Mouse (Mus musculus): ENCODE results near the gene Pdzd3.
"Not testable (repeated sequence)": the region's sequence is repeated elsewhere in the genome, so short reads cannot be mapped to it uniquely, and the experiment has no call there.

Pdzd3 gene

DNA sequence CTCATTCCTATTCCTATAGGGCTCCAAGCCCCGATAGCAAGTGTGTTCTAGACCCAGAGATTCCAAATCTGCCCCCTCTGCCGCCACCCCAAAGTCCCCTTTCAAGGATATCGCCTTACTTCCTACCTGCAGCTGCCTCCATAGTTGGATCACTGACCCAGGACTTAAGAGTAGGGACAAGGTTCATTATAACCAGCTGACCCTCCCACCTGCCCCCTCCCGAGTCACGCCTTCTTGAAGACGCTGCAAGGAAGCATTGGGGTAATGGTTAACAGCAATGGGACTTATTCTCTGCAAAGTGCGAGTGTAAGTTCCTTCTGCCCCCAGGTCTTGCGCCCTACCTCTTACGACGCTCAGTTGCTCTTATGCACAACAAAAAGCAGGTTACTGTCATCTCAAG is at the start of gene Pdzd3:
Pdzd3 (minus strand) TSS at position 158 of the 400 bp plus-strand sequence.
- no peak for DNase-seq (ENCODE audit: low read depth, low spot score)

DNA sequence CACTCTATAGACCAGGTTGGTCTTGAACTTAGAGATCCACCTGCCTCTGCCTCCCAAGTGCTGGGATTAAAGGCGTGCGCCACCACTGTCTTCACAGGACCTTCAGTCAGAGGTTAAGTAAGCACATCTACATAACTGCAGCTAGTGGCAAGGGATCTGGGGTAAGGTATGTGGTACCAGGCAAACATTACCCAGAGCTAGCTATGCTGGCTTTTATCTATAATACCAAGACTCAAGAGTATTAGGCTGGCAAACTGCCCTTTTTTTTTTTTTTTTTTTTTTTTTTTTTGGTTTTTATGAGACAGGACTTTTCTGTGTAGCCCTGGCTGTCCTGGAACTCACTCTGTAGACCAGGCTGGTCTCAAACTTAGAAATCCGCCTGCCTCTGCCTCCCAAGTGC is 48.7 kb upstream of the Pdzd3 start:
- not testable (repeated sequence) for DNase-seq (ENCODE audit: low read depth, low spot score)

DNA sequence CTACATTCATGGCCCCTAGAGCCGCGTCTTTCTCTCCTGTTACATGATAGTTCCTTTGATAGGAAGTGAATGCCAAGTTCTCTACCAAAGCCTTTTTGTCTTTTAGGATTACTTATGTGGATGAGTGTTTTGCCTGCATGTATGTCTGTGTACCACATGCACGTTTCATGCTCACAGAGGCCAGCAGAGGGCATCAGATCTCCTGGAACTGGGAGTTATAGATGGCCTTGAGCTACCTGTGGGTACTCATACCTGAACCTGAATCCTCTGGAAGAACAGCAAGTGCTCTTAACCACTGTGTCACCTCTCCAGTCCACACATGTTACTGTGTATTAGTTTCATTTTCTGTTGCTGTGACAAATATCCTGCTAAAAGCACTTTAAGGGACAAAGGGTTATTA is 41.2 kb upstream of the Pdzd3 start:
- DNase-seq (ENCODE audit: low read depth, low spot score) = peak; percentile 51

DNA sequence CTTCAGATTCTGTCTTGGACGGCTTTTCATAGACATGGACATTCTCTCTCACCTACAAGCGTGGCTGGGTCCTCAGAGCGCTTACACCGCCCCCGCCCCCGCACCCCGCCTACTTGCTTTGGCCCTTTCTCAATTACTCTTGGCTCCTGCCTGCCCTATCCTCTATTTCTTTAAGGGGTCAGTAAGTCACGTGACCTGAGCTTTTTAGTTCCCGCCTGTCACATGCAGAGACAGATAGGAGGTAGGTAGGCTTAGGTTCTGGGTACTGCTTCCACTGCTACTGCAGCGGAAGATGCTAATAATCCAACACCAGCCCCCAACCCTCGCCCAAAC is 37.7 kb upstream of the Pdzd3 start:
- DNase-seq (ENCODE audit: low read depth, low spot score) = peak; percentile 32

DNA sequence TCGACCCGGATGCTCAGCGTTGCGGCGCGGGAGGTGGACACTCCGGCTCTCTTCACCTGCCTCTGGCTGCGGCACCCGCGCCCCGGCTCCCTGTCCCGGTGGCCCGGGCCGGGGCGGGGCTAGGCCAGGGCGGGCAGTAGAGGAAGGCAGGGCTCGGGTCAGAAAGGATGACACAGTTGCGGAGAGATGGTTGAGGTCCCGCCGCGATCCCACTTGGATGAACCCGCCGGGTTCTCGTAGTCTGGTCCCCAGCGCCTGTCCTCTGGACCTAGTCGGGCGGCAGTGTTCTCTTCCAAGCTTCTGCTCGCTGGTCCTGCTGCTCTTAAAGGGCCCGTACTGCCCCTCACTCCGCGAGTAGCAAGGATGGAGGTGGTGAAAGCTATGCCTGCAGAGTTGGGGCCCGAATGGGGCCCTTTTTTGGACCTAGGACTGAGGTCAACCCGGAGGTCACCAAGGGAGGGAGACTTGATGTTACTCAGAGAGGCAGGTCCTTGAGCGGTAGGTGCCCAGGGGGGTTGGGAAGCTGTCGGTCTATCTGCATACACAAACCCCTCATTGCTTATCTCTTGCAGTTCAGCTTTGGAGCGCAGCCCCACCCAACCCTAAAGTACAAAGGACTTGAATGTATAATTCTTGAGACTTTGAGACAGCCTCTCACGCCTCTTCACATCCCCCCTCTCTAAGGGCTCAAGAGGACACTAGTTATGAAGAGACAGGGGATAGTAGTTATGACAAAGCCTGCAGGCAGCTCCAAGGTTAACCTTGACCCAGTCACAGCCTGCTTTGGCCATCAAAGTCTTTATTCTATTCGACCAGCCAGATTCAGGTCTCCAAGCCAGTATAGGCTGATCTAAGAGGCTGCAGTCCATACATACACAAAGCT is 37.0 kb upstream of the Pdzd3 start, which contains the start of gene Abcg4:
Abcg4 (minus strand) TSS at position 540 of the 883 bp plus-strand sequence.
- peak; percentile 58 for DNase-seq (ENCODE audit: low read depth, low spot score)

DNA sequence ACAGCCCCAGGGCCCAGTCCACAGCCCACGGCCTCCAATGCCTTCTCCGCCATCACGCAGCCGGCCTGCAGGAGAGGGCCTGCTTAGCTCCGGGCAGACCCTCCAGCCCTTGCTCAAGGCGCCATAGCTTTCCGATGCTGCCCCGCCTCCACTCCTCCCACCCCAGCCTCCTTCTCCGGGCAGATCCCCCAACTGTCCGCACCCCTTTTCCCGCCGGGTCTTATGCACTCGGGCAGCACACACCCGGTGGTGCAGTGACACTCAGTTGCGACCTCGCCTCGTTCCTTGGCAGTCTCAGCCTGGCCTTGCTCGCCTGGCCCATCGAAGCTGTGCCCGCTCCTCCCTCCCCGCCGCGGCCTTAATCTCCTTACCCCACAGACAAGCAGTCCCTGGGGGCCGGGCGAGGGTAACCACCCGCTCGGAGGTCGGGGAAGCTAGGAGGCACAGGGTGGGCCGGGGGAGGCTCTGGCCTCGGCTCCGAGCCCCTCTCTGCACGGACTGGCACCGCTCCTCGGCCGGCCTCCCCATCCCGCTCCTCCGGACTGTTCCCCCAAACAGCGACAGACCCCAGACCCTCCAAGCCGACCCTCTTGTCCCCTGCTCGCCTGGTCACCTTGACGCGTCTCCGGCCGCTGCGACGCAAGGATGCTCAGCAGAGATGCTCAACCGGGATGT is 36.3 kb upstream of the Pdzd3 start:
- DNase-seq (ENCODE audit: low read depth, low spot score) = peak; percentile 26

DNA sequence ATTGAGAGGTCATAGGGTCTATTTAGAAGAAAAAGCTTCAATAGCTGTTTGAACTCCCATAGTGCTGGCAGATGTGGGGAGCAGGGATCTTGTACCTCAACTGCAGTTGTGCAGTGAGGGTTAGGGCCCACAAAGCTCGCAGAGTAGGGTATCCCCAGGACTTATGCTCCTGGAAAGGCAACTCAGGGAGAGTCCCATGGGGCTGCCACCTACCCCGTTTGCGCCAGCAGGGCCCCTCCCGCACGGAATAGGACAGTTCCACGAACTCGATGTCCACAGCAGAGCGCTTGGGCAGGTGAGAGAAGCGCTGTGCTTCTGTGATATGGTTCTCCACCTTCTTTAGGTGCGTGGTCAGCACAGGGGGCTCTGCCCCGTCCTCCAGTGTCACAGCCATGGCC is 35.7 kb upstream of the Pdzd3 start:
- DNase-seq (ENCODE audit: low read depth, low spot score) = peak; percentile 40

DNA sequence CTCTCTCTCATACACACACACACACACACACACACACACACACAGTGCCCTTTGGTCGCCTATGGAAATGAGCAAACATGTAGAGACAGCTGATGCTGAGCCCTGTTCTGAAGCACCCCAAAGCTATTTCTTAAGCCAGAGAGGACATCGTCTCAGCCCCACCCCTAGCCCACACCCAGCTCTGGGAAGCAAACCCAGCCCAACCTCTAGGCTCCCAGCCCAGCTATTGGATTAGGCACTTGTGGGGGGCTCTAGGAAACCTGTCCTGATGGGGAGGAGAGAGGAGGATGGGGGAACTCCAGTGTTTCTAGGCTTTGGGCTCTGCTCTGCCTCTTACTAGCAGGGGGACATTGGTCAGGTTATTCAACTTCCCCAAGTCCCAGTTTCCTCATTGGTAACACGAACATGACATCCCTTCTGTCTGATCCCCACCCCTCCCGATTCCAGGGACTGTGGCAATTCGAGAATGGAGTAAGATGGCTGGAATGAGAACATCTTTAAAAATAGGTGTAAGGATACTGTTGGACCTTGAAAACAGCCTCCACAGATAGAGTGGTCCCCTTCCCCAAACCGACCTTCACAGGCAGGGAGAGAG is 35.1 kb upstream of the Pdzd3 start:
- peak; percentile 55 for DNase-seq (ENCODE audit: low read depth, low spot score)

DNA sequence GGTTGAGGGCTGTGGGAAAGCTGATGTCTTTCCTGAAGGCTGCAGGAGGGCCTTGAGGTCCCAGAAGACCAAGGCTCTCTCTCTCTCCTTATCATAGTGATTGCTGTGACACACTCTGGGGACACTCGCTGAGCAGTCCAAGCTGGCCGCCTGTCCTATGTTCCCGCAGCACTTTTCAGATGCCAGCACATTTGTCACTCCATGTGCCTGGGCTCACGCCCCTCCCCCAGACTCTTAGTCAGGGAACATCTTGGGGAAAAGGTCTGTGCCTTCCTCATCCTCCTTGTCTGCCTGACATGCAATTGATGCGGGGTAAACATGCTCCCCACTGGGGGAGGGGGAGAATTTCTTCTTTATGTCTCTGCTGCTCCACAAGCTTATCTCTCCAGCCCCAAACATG is 31.9 kb upstream of the Pdzd3 start:
- no peak for DNase-seq (ENCODE audit: low read depth, low spot score)

DNA sequence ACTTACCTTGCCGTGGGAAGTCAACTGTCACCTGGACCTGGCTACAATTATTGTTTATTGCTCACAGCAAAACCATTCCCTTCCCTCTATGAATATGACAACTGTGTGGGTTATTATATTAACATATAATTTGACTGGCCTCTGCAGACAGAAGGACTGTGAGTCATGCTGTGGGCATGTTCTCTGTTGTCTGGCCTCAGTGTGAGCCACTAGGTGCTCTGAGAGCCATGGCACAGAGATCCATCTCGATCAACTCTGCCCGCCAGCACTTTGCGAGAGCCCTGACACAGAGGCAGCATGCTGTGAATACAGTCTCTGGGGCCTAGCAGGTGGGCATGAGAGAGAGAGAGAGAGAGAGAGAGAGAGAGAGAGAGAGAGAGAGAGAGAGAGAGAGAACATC is 18.7 kb upstream of the Pdzd3 start:
- DNase-seq (ENCODE audit: low read depth, low spot score) = no peak

DNA sequence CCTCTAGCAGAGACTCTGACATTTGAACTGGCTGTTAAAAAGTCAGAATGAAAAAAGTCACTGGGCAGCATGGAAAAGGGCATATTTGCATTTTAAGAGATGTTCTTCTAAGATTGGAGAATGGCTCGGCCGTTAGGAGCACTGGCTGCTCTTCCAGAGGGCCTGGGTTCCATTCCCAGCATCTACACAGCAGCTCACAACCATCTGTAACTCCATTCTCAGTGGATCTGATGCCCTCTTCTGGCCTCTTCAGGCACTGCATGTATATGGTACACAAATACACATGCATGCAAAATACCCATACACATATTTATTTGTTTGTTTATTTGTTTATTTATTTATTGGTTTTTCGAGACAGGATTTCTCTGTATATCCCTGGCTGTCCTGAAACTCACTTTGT is 17.8 kb upstream of the Pdzd3 start:
- DNase-seq (ENCODE audit: low read depth, low spot score) = peak; percentile 54

DNA sequence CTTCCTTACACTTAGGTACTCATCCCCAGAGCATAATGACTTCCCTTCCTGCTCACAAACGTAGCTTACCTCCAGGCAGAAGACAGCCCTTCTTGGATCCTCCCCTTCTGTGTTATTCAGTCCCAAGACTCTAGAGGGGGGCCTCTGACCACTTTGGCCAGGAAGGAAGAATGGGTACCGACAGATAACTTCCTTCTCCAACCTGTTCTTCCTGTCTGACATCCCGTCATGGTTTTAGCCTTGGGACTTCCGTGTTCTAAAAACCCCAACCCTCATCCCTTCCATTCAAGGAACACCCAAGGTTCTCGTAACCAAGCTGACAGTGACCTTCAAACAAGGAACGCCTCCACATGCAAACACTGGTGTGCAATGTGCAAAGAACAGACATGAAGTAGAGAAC is 17.2 kb upstream of the Pdzd3 start, which contains the start of gene Nlrx1:
Nlrx1 (minus strand) TSS at position 168 of the 400 bp plus-strand sequence.
- peak; percentile 36 for DNase-seq (ENCODE audit: low read depth, low spot score)

DNA sequence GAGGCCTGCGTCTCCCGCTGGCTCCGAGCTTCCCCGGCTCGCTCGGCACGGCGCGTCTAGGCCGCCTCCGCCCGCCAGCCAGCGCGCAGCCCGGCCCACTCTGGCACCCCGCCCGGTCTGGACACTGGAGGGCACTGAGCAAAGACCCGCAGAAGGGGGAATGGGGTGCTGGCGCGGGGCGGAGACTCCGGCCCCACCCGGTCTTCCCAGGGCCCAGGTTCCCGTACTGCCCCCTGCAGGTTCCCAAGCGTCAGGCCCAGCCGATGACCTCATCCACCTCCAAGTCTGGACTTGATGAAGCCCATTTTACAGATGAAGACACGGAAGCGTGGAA is 16.7 kb upstream of the Pdzd3 start:
- peak; percentile 61 for DNase-seq (ENCODE audit: low read depth, low spot score)

DNA sequence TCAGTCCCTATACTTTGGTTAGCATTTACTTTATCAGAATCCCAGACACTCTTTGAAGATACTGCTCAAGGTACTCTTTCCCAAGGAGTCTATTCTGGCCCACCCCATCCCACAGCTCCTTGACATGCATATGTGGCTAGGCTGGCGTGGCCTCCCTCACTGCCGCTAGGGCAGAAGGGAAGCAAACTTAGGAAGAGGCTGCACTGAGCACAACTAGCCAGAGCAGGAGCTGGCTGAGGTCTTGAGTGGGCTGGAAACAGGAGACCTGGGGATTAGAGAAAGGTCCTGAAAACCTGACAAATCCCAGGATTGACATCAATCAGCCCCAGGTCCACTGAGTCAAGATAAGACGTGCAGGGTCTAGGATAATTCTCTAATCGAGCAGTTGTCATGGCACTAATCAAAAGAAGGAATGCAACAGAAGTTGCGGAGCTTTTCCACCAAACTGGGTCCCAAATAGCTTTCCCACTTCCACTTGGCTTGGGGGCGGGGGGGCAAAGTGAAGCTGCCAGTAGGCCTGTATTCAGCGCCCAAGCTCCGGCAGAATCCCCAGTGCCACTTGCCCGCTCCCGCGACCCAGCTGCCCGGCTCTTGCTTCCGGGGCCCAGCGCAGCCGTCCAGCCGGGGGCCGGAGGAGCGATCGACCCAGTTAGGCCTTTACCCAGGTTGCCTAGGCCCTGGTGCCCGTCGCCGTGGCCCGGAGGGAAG is 16.2 kb upstream of the Pdzd3 start:
- DNase-seq (ENCODE audit: low read depth, low spot score) = no peak

DNA sequence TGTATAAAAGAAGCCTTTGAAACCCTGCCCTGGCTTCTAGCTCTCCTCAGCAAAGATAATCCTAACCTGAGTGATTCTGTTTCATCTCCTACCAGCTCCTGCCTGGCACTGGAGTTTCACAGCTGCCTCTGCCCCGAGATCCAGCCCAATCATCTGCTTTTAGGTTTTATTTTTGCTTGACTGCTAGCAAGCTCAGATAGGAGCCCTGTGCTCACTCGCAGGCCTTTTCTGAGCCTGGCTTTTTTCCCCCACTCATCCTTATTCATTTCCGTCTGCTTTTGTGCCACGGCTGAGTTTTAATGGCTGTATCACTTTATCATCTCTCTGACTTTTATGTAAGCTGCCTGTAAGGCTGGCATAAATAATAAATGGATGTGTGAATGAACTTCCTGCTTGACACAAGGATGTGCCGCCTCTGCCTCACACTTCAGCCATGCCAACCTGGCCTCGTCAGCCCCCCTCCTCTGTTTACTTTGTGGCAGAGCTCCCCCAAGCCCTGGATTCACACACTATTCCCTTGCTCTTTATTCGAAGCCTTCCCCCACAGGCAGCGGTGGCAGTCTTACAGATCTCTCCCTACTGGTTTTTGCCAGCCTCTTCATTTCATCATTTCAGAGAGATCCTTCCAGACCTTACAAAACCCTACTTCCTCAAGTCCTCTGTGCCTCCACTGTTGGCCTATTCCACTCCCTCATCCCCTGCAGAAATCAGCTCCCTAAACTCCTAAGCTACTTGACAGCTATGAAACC is 15.4 kb upstream of the Pdzd3 start:
- DNase-seq (ENCODE audit: low read depth, low spot score) = no peak

DNA sequence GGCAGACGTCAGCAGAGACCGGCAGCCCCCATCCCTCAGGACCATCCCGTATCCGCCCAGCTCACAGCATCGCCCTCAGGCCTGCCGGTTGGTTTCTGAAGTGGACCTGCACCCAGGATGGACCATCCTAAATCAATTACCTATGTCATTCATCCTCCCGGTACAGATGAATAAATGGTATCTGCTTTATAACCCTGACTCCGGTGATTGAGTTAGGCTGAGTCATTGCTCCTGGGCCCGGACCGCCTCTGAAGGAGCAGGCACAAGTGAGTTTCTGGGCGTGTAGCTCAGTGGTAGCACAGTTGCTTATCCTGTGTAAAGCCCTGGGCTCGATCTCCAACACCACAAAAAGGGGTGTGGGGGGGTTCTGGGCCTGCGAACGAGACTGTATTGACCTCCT is 10.1 kb upstream of the Pdzd3 start:
- no peak for DNase-seq (ENCODE audit: low read depth, low spot score)

DNA sequence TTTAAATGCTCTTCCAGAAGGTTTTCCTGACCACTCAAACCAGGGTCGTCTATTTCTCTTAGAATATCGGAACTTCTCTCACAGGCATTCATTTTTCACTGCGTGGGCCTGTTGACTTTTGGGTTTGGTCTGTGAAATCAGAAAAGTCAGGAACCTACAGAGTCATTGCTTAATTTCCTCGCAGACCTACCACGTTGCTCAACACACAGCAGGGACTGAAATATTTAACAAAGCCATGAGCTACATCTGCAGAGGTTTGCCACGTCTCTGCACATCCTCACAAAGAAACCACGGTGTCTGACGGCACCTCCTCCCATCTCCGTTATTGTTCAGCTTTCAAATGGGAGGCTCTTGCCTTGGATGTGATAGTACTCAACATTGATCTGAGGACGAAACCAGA is 7.7 kb upstream of the Pdzd3 start:
- no peak for DNase-seq (ENCODE audit: low read depth, low spot score)

DNA sequence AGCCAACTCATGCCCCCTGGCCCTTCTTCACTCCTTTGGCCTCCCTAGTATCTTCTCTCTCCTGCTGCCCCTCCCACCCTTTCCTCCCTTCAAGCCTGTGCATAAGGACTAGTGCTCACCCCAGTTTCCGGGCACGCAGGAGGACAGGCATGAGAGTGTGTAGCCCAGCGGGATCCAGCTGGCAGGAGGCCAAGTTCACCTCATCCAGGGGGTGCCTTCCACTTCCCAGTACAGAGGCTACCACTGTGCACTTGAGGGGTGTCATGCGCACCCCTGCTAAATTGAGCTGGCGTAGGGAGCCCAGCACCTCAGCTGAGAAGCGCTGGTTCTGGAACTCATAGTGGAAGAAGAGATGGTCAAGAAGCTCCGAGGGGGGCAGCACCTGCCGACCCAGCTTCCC is 4.9 kb upstream of the Pdzd3 start:
- DNase-seq (ENCODE audit: low read depth, low spot score) = no peak

DNA sequence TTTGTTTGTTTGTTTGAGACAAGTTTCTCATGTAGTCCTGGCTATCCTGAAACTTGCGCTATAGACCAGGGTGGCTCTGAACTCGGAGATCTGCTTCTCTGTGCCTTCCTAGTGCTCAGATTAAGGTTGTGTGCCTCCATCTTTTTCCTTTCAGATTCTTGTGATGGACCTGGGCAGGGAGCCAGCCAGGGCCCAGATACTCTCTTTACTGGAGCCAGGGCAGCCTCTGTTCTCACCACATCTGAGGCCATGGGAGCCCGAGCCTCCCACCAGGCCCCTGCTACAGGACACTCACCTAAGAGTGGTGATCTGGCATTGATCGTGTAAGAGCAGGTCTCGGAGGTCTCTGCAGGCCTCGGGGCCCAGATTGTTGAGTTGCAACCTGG is 3.9 kb upstream of the Pdzd3 start:
- DNase-seq (ENCODE audit: low read depth, low spot score) = no peak

DNA sequence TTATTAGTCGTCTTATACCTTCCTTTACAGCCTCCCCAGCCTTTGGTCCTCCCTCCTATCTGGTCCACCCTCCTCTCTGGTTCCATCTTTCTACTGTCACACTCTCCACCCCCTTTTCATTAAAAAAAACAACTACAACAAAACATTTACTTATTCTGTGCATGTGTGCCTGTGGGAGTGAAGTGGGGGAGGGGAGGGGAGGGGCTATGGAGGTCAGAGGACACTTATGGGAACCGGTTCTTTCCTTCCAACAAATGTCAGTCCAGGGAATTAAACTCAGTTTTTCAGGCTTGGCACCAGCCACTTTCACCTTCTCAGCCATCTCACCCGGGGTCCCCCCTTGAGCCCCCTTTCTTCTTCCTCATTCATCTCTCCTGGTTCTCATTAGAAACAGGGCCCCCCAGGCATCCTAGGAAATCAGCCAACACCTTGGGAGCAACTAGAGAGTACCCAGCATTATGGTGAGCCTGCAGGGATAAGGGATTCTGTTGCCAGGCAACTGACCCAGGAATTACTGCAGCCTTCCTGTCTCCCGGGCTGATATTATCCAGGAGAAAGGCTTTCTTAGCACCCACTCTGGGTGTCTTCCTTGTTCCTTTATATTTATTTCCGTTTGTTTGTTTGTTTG is 3.4 kb upstream of the Pdzd3 start:
- no peak for DNase-seq (ENCODE audit: low read depth, low spot score)

DNA sequence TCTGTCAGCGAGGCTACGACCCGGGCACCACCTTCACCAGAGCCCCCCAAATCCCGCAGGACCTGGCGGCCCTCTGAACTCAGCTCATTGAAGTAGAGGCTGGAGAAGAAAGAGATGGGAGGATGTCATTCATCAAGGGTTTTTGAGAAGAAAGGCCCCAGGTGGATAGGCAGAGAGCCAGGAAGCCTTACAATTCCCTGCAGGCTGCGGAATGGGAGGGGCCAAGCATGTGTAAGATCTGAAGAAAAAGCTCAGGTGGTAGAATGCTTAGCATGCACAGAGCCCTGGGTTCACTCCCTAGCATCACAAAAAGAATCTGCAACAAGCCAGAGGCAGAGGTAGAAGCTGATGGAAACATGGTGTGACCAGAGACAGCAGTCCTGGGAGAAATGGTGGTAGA is 2.2 kb upstream of the Pdzd3 start:
- no peak for DNase-seq (ENCODE audit: low read depth, low spot score)
